Mouse (Mus musculus): ENCODE data around the gene Dnase1l2. TPM values are rescaled to one million over a fixed set of nuclear protein-coding genes. Genes with fewer than 3 reads are reported as not detected.

The Dnase1l2 gene
- total RNA-seq, 2 experiments from 2014 or later, result 5.2 to 8.1 TPM

Other genes with a start within 250 kb of the Dnase1l2 start
- 10 to 100 TPM; 71.1 to 75.8 TPM for gene Tbc1d24, start 237.5 kb downstream of the Dnase1l2 start, total RNA-seq (2021)
- gene Ntn3, start 233.6 kb downstream of the Dnase1l2 start, total RNA-seq (2021), result 10 to 100 TPM; 12.3 to 12.4 TPM
- gene Tedc2, start 222.3 kb downstream of the Dnase1l2 start, total RNA-seq (2021), result 10 to 100 TPM; 10.0 to 10.2 TPM
- gene Ccnf, start 191.6 kb downstream of the Dnase1l2 start, total RNA-seq (2021), result 1 to 10 TPM; 5.9 to 8.2 TPM
- 1 to 10 TPM; 1.3 to 1.8 TPM for gene Abca17, start 92.0 kb downstream of the Dnase1l2 start, total RNA-seq (2021)
- gene Abca3, start 91.2 kb downstream of the Dnase1l2 start, total RNA-seq (2021), result 100 to 1,000 TPM; 102 to 104 TPM
- gene Rnps1, start 28.5 kb downstream of the Dnase1l2 start, total RNA-seq (2021), result 100 to 1,000 TPM; 133 to 141 TPM
- gene Eci1, start 16.5 kb downstream of the Dnase1l2 start, total RNA-seq (2021), result 10 to 100 TPM; 25.4 to 28.0 TPM
- gene E4f1, start 27.2 kb upstream of the Dnase1l2 start, total RNA-seq (2021), result 10 to 100 TPM; 27.8 to 32.3 TPM
- 10 to 100 TPM; 71.8 to 73.5 TPM for gene Pgp, start 27.3 kb upstream of the Dnase1l2 start, total RNA-seq (2021)
- gene Bricd5, start 30.8 kb upstream of the Dnase1l2 start, total RNA-seq (2021), result 1 to 10 TPM; 1.0 to 2.1 TPM
- gene Mlst8, start 36.0 kb upstream of the Dnase1l2 start, total RNA-seq (2021), result 10 to 100 TPM; 30.7 to 32.1 TPM
- gene Caskin1, start 45.5 kb upstream of the Dnase1l2 start, total RNA-seq (2021), result 100 to 1,000 TPM; 155 to 161 TPM
- gene Traf7, start 84.8 kb upstream of the Dnase1l2 start, total RNA-seq (2021), result 10 to 100 TPM; 93.6 to 96.0 TPM
- 10 to 100 TPM; 60.1 to 69.3 TPM for gene Rab26, start 91.1 kb upstream of the Dnase1l2 start, total RNA-seq (2021)
- 10 to 100 TPM; 71.1 to 85.9 TPM for gene Pkd1, start 106.7 kb upstream of the Dnase1l2 start, total RNA-seq (2021)
- 100 to 1,000 TPM; 160 to 162 TPM for gene Tsc2, start 189.5 kb upstream of the Dnase1l2 start, total RNA-seq (2021)
- gene Nthl1, start 189.6 kb upstream of the Dnase1l2 start, total RNA-seq (2021), result 1 to 10 TPM; 3.9 to 5.3 TPM
- 10 to 100 TPM; 47.9 to 52.4 TPM for gene Slc9a3r2, start 207.2 kb upstream of the Dnase1l2 start, total RNA-seq (2021)
- gene Npw, start 215.4 kb upstream of the Dnase1l2 start, total RNA-seq (2021), result 1 to 10 TPM; 3.7 to 3.9 TPM
- 10 to 100 TPM; 36.5 to 40.7 TPM for gene Zfp598, start 226.6 kb upstream of the Dnase1l2 start, total RNA-seq (2021)
- 100 to 1,000 TPM; 197 to 204 TPM for gene Syngr3, start 246.8 kb upstream of the Dnase1l2 start, total RNA-seq (2021)

Measured in layer of hippocampus, postnatal 14 days (tissue).